Mouse (Mus musculus): ENCODE data around the gene Ints3.

The Ints3 gene

DNA sequence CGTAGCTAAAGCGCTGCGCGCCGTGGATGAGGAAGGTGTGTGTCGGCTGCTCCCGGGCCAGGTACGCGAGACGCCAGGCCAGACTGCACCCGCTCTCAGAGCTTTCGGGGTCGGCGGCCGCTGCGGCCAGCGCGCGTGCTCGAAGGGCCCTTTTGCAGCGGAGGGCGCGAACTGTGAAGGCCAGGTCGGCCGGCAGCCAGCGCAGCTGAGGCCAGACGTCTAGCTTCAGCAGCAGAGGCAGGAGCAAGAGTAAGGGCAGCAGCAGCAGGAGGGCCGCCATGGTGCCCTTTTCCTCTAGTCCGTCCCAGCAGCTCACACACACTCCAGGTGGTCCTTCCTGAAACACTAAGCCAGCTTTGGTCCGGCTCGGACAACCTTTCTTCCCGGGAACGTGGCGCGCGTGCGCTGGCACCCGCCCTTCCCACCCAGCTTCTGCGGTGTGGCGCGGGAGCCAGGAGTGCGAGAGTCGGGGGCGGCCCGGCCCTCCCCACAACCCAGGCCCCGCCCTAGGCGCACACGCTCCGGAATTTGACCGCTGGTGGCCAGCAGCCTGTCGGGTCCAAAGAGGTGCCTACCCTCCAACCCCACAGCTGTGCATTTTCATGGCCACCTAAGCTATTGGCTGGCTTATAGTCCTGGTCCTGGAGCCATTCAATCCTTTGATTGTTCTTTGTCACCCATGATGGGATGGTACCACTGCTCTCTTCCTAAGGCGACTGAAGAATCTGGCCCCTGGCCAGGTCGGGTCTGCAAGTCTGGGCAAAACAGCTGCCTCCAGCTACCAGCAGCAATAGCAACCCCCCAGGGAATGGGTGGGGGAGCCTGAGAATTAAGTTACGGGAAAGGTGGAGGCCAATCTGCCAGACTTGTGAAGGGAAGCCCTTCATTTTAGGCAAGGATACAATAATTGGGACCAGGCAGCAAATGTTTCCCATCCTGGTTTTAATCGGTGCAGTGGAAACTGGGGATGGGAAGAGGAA is 43.6 kb downstream of the Ints3 start, which contains the start of gene Slc27a3:
Gene Slc27a3, minus strand, starts transcription at position 428 of the 980 bp plus-strand sequence.
- DNase-seq = peak; percentile 31

GRCm38 (mm10) chr3:90388726-90389510 is 44.5 kb downstream of the Ints3 start:
- DNase-seq = no peak

- DNase-seq = no peak
Measured at GRCm38 (mm10) chr3:90388192-90388591, 45.2 kb downstream of the Ints3 start.

DNA sequence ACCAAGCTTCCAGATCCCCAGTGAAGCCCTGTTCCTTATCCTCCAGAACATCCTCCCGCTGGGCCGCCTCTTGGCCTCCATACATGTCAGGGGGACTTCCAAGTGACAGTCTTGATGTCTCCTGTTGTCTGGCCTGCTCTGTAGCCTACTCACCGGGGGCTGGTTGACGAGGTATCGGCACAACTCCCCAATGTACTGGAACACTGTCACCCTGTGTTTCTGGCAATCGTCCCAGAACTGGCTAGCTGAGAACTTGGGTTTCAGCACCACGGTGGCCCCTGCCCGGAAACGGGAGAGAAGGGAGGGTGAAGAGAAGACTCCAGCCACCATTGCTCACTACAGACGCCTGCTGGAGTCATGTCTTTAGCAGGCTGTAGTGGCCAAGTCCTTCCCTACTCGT is 45.9 kb downstream of the Ints3 start:
- peak; percentile 39 for DNase-seq

GRCm38 (mm10) chr3:90386817-90387216 is 46.6 kb downstream of the Ints3 start:
- DNase-seq = no peak

DNA sequence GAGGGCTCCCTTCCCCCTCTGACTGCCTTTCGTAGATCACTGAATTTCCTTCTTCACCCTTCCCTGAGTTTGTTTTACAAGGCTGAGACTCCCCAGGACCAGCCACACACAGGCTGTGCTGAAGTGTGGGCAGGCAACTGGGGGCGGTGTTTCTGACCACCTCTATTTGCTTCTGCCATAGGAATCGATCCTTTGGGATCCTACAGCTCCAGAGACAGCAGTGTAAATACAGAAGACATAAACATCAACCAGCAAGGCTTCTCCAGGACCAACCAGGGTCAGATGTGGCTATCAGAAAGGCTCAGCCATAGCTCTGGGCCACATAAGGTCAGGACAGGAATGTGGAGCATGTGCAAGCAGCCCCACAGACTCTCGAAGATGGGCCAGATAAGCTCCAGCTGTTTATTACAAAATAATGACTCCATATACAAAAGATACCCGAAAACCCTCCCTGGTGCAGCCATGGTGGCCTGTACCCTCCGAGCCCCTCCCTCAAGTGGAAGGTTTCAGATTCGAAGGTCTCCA is 48.5 kb downstream of the Ints3 start:
- DNase-seq = peak; percentile 37

GRCm38 (mm10) chr3:90383690-90384089 is 49.7 kb downstream of the Ints3 start:
- no peak for DNase-seq

- DNase-seq = no peak
Measured at GRCm38 (mm10) chr3:90381727-90382126, 51.7 kb downstream of the Ints3 start.

DNA sequence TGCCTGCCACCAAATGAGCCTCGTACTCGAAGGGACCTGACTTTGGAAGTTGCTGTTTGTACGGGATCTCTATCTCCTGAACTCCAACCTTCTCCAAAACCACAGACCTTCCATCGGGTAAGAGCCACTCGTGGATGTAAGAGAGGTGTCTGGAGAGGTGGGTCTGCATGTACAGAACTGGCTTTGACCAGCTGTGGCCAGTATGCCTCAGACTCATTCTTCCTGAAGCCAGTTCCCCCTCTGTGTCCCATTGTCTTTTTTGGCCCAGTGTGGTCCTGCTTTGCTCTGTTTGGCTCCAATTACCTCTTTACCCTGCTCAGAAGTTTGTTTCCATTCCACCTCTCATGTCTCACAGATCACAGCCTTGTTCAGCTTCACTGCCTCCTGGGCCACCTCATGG is 54.9 kb downstream of the Ints3 start:
- DNase-seq = no peak

- DNase-seq = peak; percentile 38
Measured at GRCm38 (mm10) chr3:90376247-90376585, 57.2 kb downstream of the Ints3 start.

DNA sequence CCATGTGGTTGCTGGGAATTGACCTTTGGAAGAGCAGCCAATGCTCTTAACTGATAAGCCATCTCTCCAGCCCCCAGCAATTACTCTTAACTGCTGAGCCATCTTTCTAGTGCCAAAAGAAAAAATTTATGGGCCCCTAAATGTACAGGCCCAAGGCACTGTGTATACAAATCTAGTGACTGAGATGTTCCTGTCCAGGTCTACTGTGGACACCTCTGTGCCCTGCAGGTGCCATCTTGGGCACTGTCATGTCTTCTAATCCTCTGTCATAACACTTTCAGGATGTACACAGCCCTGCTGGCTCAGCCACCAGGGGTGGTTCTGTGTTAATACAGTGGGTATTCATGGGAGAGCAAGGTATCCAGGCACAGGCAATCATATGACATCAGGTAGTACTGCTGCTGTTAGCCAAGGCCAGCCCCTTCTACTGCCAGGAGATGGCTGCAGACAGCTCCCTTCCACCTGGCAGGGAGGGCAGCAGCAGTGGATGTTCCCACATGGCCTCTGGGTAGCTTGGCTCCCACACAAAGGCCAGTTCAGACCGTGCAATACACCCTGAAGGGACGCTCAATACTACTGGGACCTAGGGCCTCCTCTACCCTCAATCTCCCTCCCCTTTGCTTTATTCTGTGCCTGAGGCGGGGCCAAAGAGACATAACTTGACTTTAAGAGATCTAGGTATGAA is 57.7 kb downstream of the Ints3 start:
- no peak for DNase-seq

- peak; percentile 49 for DNase-seq
Measured at GRCm38 (mm10) chr3:90374368-90374767, 59.1 kb downstream of the Ints3 start.

GRCm38 (mm10) chr3:90373432-90374028 is 59.9 kb downstream of the Ints3 start:
- peak; percentile 92 for DNase-seq

DNA sequence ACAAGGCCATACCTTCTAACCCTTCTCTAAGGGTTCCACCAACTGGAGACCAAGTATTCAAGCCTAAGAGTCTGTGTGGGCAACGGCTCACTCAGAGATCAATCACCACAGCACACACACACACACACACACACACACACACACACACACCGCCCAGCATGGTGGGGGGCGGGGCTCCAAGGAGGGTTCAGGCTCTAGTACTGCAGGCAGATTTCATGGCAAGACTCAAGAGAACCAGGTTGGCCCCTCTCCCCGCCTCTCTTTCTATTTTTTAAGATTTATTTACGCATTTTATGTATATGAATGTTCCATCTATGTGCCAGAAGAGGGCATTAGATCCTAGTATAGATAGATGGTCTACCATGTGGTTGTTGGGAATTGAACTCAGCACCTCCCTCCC is 60.6 kb downstream of the Ints3 start:
- no peak for DNase-seq

DNA sequence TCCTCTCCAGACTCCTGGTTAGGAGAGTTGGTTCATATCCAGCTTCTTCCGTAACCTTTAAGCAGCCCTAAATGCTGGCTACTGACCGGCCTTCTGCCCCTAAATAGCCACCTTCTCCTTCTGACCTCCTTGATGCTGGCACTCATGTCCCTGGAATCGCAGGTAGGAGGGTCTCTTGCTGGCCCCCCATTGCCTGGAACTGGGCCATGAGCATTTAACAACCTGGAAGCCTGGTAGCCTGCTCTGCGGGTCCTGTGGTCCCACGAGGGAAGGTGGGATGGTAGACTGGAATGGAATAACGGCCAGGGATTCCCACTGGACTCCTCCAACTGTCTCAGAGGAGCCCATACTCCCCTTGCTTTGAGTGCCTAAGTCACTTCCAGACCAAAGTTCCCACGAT is 61.6 kb downstream of the Ints3 start:
- DNase-seq = no peak

GRCm38 (mm10) chr3:90369041-90369440 is 64.4 kb downstream of the Ints3 start:
- no peak for DNase-seq

DNA sequence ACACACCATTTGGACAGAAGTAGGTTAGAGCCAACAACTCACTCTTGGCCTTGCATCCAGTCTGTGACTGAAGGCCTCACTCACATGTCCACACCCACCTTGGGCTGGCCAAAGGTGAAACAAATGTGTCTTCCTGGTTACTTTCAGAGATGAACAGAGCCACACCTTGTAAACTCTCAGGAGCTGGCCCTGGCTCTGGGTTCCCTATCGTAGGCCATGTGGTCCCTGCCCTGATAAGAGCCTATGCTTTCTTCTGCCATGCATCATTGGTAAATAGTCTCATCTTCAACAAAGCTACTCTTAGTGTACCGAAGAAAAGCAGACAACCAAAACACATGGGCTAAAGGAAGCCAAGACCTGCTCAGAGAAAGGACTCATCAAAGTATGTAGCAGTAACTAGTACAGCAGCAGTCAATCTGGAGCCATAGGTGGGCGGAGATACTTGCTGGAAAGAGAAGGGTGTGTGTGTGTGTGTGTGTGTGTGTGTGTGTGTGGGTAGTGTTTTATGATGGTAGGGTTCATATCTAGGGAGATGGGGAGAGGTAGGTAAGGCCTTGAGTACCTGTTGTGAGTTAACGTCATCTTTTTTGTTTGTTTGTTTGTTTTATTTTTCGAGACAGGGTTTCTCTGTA is 66.3 kb downstream of the Ints3 start:
- no peak for DNase-seq

DNA sequence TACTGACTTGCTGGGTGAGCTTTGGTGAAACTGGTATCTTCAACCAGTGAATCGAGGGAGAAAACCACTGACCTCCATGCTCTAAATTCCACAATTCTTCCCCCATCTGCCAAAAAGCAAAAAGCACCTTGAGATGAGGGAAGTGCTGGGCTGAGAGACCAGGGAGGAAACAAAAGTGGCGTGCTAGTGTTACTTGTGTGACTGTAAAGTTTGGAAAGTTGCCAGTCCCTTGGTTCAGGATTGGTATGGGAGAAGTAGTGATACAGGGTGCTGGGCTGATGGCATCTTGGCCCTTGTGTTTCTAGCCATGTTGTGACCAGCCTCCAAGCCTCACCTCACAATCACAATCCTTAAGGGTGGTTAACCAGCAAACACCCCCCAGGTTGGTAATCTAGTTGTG is 71.1 kb downstream of the Ints3 start:
- DNase-seq = no peak

GRCm38 (mm10) chr3:90361476-90361875 is 71.9 kb downstream of the Ints3 start:
- no peak for DNase-seq

- DNase-seq = no peak
Measured at GRCm38 (mm10) chr3:90359230-90359629, 74.2 kb downstream of the Ints3 start.

GRCm38 (mm10) chr3:90357959-90358358 is 75.5 kb downstream of the Ints3 start:
- no peak for DNase-seq

GRCm38 (mm10) chr3:90347847-90348246 is 85.6 kb downstream of the Ints3 start:
- DNase-seq = no peak

All from kidney, adult 9 months (tissue).